Mouse (Mus musculus) midbrain, embryonic 13.5 days (tissue): ENCODE results near the gene Fbxl4. TPM values are rescaled to one million over a fixed set of nuclear protein-coding genes. Genes with fewer than 3 reads are reported as not detected.
"Not testable (repeated sequence)": the region's sequence is repeated elsewhere in the genome, so short reads cannot be mapped to it uniquely, and the experiment has no call there.

Source experiments
- ATAC-seq: fragments of 200-750 bp; cut with Nextera tagmentation; 2 replicates; pipeline ENCODE4 v1.8.0; 2017; ENCODE audit warnings: mild to moderate bottlenecking, moderate TSS enrichment, moderate library complexity
- H3K27ac ChIP-seq: fragments of 300-500 bp; sonication (generic); 2 replicates; pipeline ENCODE4 v1.5.1; 2015; ENCODE audit warnings: inconsistent platforms, mild to moderate bottlenecking, moderate library complexity
- H3K27me3 ChIP-seq: fragments of 300-500 bp; sonication (generic); 2 replicates; pipeline ENCODE4 v1.6.1; 2015; ENCODE audit warnings: mild to moderate bottlenecking, inconsistent platforms
- H3K36me3 ChIP-seq: fragments of 300-500 bp; sonication (generic); 2 replicates; pipeline ENCODE4 v1.6.1; 2015; ENCODE audit warnings: mild to moderate bottlenecking, inconsistent platforms
- H3K4me1 ChIP-seq: fragments of 300-500 bp; sonication (generic); replicated peaks from 2 replicates; pipeline ENCODE4 v1.6.1; 2015; ENCODE audit warnings: inconsistent platforms
- H3K4me2 ChIP-seq: fragments of 300-500 bp; sonication (generic); replicated peaks from 2 replicates; pipeline ENCODE4 v1.6.1; 2015; ENCODE audit warnings: moderate library complexity, mild to moderate bottlenecking, inconsistent platforms
- H3K4me3 ChIP-seq: fragments of 300-500 bp; sonication (generic); replicated peaks from 2 replicates; pipeline ENCODE4 v1.5.1; 2015; ENCODE audit warnings: mild to moderate bottlenecking, inconsistent platforms
- H3K9ac ChIP-seq: fragments of 300-500 bp; sonication (generic); replicated peaks from 2 replicates; pipeline ENCODE4 v1.6.1; 2015; ENCODE audit warnings: mild to moderate bottlenecking, inconsistent platforms
- H3K9me3 ChIP-seq: fragments of 300-500 bp; sonication (generic); 2 replicates; pipeline ENCODE4 v1.6.1; 2016; ENCODE audit warnings: mild to moderate bottlenecking, inconsistent platforms
- WGBS: fragments of 180-500 bp; shearing (Covaris S2); methylation state at CpG from one replicate; pipeline ENCODE4 v1.1.7; 2015; 5-methylcytosine and 5-hydroxymethylcytosine counted together
- polyA plus RNA-seq: library from polyadenylated mRNA; unstranded; fragments of >200 nt; fragmentation: Nextera tagmentation; extraction: Ambion mirVana; gene quantifications from 2 replicates; pipeline ENCODE4 v1.2.1, GENCODE M21; 2015

The Fbxl4 gene
- polyA plus RNA-seq = 12.7 and 13.9 TPM in 2 replicates

DNA sequence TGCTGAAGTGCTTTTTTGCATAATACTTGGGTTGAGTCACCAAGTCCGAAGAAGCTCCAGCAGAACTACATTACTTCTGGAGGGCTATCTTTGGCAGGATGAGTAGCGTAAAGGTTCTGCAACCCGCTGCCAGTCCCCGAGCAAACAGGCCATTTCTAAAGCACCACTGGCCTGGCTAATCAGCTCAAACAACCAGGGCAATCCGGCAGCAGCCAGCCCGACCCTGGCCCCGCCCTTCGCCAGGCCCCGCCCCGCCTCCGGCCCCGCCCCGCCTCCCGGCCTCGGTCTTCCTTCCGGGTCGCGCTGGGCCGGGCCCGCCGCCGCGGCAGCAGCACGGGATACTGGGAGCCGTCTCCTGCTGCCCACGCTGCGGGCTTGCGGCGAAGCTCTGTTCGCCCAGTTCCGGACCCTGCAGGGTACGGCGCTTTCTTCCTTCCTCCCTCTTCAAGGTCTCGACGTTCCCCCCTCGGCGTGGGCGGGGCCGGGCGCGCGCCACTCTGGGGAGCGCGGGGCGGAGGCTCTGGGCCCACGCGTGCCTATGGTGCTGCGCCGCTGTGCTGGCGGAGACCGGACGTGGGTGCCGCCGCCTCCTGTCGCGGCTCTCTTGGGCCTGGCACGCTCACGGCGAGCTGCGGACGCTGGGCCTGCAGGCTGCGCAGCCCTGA, at the start of gene Fbxl4:
Fbxl4 (plus strand) TSS at position 278 of the 665 bp plus-strand sequence.
- Histone ChIP-seq H3K4me2 (peak within 1 kb of the TSS; percentile 71), H3K4me3 (peak within 1 kb of the TSS; percentile 83), H3K9ac (peak within 1 kb of the TSS; percentile 90), H3K36me3 (peaks cover 4% of the 10 kb centered on the region; the same call in 1 of the 2 replicates), H3K4me1 (peaks cover 18% of the 10 kb centered on the region), H3K9me3 (no peaks in the 10 kb centered on the region; the same call in 1 of the 2 replicates), H3K27me3 (no peaks in the 10 kb centered on the region), H3K27ac (peak within 1 kb of the TSS; percentile 92)
- WGBS = 0% methylated on average over 56 of the region's 62 CpGs
- ATAC-seq = peak; percentile 98

DNA sequence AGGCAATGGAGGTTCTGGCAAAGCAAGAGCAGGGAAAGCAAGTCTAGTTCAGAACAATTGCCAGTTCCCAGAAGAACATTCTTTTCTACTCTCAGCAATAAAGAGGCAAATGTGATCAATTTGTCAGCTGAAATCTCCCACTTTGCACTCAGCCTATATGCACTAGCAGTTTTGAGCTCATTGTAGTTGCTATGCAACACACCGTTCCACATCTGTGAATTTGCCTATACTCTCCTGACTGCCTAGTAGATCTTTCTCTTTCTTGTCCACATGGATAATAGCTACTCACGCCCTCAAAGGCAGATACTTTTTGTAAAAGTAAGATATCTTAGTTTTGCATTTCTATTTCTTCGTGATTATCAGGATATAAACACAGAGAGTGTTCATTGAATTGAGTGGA, 42.8 kb upstream of the Fbxl4 start:
- Histone ChIP-seq H3K9me3 (no peaks in the 10 kb centered on the region), H3K9ac (no peak overlapping the region), H3K36me3 (no peaks in the 10 kb centered on the region), H3K27me3 (no peaks in the 10 kb centered on the region), H3K4me2 (no peak overlapping the region), H3K4me1 (no peaks in the 10 kb centered on the region), H3K4me3 (no peak overlapping the region), H3K27ac (no peak overlapping the region)
- ATAC-seq = no peak
- 85% methylated on average over 3 of the region's 3 CpGs for WGBS

DNA sequence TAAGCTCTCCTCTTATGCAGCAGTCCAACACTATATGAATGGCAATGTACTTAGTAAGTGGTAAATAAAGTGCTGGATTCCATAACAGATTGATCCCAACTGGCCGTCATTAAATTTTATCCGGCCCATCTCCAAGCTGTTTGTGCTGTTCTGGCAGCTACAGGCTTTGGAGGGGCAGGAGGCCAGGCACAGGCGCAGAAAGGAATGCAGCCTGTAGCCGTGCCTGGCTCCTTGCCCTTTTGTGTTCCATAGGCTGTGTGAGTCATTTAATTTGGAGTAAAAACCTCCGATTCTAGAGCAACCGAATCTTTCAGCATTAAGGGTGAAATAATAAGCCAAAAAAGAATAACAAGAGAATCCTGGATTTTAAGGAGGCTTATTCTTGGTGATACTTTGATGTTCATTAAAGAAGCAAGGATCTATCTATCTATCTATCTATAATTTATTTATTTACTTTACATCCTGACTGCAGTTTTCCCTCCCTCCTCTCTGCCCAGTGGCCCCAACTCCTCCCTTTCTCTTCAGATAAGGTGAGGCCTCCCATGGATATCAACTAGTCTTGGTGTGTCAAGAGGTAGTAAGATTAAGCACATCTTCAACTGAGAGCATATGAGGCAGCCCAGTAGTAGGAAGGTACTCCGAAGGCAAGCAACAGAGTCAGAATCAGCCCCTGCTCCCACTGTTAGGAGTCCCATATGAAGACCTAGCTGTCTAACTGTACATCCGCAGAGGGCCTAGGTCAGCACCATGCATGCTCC, 14.3 kb upstream of the Fbxl4 start:
- WGBS = 80% methylated on average over 8 of the region's 8 CpGs
- ATAC-seq = no peak
- H3K27ac ChIP-seq = no peak overlapping the region

DNA sequence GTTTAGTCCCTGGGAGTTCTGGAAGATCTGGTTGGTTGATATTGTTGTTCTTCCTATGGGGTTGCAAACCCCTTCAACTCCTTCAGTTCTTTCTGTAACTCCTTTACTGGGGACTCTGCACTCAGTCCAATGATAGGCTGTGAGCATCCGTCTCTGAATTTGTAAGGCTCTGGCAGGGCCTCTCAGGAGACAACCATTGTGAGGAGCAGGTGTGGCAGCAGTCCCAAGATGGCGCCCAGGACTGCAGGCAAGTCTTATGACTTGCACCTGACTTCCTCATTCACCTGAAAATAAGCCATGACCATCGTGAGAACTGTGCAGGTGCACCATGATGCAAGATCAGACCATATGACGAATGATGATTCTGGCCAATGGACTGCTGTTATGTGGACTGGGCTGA, 8.3 kb upstream of the Fbxl4 start:
- H3K27me3 ChIP-seq, H3K9me3 ChIP-seq, H3K36me3 ChIP-seq, ATAC-seq, H3K27ac ChIP-seq, H3K4me2 ChIP-seq, H3K4me1 ChIP-seq, H3K4me3 ChIP-seq, H3K9ac ChIP-seq: not testable (repeated sequence)
- 89% methylated on average over 4 of the region's 4 CpGs for WGBS

More for the DNA sequence above, 14.3 kb upstream of the Fbxl4 start:
- Histone ChIP-seq H3K9me3 (no peaks in the 10 kb centered on the region), H3K4me3 (no peak overlapping the region), H3K27me3 (no peaks in the 10 kb centered on the region), H3K4me2 (no peak overlapping the region), H3K36me3 (no peaks in the 10 kb centered on the region), H3K4me1 (no peaks in the 10 kb centered on the region), H3K9ac (no peak overlapping the region)

DNA sequence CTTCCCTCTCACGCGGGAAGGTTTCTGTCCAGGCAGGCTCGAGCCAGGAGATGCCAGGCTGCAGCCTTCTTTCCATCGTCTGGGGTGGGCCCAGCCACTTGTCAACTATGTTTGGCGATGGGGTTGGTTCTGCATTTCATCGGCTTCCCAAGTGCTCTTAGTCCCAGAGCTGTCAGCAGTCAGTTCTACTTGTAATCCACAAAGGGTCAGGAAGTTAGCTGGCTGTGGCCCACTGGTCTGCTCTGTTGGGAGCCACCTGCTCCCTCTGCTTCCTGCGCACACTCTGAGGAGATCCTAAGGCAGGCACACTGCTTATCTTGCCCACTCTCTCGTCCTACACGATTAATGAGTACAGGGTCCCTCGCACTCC, 573 bp downstream of the Fbxl4 start:
- peak; percentile 61 for ATAC-seq
- H3K9ac ChIP-seq = peak overlapping the region; percentile 90
- no peaks in the 10 kb centered on the region; the same call in 1 of the 2 replicates for H3K9me3 ChIP-seq
- 8% methylated on average over 10 of the region's 10 CpGs for WGBS
- H3K27ac ChIP-seq = peak overlapping the region; percentile 92
- peaks cover 18% of the 10 kb centered on the region for H3K4me1 ChIP-seq
- H3K27me3 ChIP-seq = no peaks in the 10 kb centered on the region
- H3K4me2 ChIP-seq = peak overlapping the region; percentile 71
- H3K36me3 ChIP-seq = peaks cover 4% of the 10 kb centered on the region; the same call in 1 of the 2 replicates
- H3K4me3 ChIP-seq = peak overlapping the region; percentile 83

DNA sequence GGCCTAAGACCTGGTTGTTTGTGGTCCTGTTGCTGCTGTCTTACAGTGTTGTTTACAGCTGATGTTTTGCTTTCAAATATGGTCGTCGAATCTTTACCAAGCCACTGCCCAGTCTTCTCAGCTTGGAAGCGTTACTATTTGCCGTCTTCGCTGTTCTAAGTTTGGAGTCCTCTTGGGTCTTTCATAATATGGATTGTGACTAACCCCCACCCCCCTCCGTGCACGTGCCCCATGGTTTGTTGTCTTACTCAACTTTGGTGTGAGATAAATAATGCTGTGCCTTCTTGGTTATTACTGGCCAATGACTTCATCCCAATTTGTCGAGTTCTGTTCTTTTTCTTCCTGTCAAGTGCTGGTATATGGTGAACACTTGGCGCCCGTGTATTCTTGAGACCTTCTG, 1.1 kb downstream of the Fbxl4 start:
- WGBS = 89% methylated on average over 10 of the region's 10 CpGs
- peak overlapping the region; percentile 83; the same call in 1 of the 2 replicates for H3K4me3 ChIP-seq
- H3K27ac ChIP-seq = no peak overlapping the region
- H3K4me1 ChIP-seq = peaks cover 18% of the 10 kb centered on the region
- ATAC-seq = no peak
- H3K36me3 ChIP-seq = peaks cover 4% of the 10 kb centered on the region; the same call in 1 of the 2 replicates
- peak overlapping the region; percentile 71 for H3K4me2 ChIP-seq
- H3K27me3 ChIP-seq = no peaks in the 10 kb centered on the region
- H3K9me3 ChIP-seq = no peaks in the 10 kb centered on the region; the same call in 1 of the 2 replicates
- peak overlapping the region; percentile 90; the same call in 1 of the 2 replicates for H3K9ac ChIP-seq

DNA sequence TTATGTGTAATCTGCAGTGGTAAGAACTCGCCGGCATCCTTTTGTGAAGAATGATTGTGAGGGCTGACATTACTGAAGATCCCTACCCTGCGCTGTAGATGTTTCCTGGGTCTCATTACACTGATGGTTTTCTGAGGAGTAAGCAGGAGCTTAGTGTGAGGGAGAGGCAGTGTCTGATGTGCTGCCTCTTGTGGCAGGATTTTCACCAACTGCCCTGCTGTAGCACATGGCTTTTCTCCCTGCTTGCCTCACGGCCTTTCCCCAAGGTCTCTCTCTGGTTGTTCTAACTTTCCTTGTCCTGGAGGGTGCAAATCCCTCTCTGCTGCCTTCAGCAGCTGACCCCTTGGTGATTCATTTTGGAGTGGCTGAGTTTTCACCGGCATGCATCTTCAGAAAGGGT, 10.0 kb downstream of the Fbxl4 start:
- Histone ChIP-seq H3K9ac (no peak overlapping the region), H3K9me3 (no peaks in the 10 kb centered on the region), H3K27me3 (no peaks in the 10 kb centered on the region), H3K36me3 (no peaks in the 10 kb centered on the region), H3K4me2 (no peak overlapping the region), H3K4me3 (no peak overlapping the region), H3K27ac (no peak overlapping the region), H3K4me1 (no peaks in the 10 kb centered on the region)
- peak; percentile 45; the same call in 1 of the 2 replicates for ATAC-seq
- WGBS = 50% methylated on average over 5 of the region's 5 CpGs

DNA sequence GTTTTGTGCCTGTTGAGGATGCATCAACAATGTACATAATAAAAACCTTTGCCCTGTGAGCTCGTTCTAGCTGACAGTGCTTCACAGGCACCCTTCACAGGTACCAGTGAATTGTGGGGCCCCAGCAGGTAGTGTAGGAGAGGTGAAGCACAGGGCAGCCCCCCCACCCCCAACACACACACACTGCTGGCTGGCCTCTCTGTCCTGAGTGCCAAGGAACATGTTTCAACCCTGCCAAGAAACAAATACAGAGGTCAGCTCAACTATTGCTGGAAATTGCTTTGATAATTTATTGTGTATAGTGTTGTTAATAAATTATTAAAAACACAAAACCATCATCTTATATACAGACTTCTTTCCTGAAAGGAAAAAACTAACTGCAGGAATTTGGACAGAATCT, 21.2 kb downstream of the Fbxl4 start:
- Histone ChIP-seq H3K9ac (no peak overlapping the region), H3K4me1 (0 out of 2 replicates have a peak, but pooled peaks cover 4% of the 10 kb centered on the region), H3K27ac (no peak overlapping the region), H3K4me2 (no peak overlapping the region), H3K4me3 (no peak overlapping the region), H3K36me3 (peaks cover 10% of the 10 kb centered on the region), H3K9me3 (no peaks in the 10 kb centered on the region), H3K27me3 (no peaks in the 10 kb centered on the region)
- ATAC-seq = no peak
- 72% methylated on average over 1 of the region's 1 CpGs for WGBS

DNA sequence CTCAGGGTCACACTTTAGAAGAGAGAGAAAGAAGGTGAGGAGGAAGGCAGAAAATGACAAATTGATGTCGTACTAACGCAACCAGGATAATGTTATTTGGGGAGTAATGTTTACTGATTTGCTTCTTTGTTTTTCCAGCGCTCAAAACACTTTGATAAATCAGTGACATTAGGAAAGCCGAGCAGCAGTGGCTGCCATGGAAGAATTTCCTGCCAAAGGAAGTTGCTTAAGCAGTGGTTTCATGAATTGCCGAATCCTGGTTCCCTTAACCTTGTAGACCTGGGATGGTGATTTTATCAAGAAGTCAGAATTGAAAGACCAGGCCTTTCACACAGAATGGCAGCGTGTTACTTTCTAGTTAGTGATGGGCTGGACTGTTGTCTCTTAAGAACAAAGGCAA, 23.3 kb downstream of the Fbxl4 start:
- H3K4me1 ChIP-seq = 0 out of 2 replicates have a peak, but pooled peaks cover 4% of the 10 kb centered on the region
- 85% methylated on average over 6 of the region's 6 CpGs for WGBS

DNA sequence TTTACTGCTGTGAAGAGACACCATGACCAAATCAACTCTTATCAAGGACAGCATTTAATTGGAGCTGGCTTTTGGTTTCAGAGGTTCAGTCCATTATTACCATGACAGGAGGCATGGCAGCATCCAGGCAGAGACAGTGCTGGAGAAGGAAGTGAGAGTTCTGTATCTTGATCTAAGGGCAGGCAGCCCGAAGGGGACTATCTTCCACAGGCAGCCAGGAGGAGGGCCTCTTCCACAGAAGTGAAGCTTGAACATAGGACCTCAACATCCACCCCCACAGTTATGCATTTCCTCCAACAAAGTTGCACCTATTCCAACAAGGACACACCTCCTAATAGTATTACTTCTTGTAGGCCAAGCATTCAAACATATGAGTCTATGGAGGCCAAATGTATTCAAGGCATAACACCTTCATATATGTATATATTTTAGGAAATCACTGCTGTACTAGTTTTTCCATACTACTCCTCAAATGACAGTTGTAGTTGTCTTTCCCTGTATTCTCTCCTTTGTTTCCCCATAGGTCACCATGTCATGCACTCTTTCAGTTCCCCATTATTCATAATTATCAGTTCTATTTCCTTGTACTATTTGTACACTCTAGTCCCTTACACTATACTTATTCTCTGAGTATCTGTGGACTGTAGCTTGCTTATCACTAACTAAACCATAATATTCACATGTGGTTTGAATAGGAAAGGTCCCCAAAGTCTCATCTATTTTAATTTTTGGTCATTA, 26.4 kb downstream of the Fbxl4 start:
- H3K27me3 ChIP-seq = no peaks in the 10 kb centered on the region
- no peak for ATAC-seq
- H3K4me2 ChIP-seq = no peak overlapping the region

More for the DNA sequence above, 23.3 kb downstream of the Fbxl4 start:
- ATAC-seq = no peak
- Histone ChIP-seq H3K27ac (no peak overlapping the region), H3K36me3 (peaks cover 13% of the 10 kb centered on the region), H3K9ac (no peak overlapping the region), H3K4me2 (no peak overlapping the region), H3K9me3 (no peaks in the 10 kb centered on the region), H3K27me3 (no peaks in the 10 kb centered on the region), H3K4me3 (no peak overlapping the region)

DNA sequence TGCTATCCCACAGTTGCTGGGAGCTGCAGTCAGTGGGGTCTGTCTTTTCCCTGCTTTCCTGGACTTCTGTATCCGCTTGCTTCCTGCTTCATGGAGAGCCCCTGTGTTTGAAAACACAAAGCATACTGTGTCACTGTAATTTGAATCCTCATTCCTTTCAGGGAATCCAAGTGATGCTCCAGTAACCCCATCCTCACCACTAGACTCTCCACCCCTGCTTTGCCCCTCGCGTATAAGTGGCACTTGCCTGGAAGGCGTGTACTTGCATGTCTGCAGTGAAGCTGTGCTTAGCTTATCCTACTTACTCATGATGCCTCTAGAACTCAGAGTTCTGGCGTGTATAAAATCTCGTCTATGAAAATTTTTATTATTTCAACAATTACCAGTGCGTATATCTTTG, 32.7 kb downstream of the Fbxl4 start:
- no peaks in the 10 kb centered on the region for H3K27me3 ChIP-seq
- ATAC-seq = no peak
- WGBS = 46% methylated on average over 7 of the region's 7 CpGs
- H3K36me3 ChIP-seq = no peaks in the 10 kb centered on the region
- H3K4me2 ChIP-seq = no peak overlapping the region
- H3K9ac ChIP-seq = no peak overlapping the region
- H3K9me3 ChIP-seq = no peaks in the 10 kb centered on the region
- H3K27ac ChIP-seq = no peak overlapping the region
- H3K4me3 ChIP-seq = no peak overlapping the region
- H3K4me1 ChIP-seq = peaks cover 17% of the 10 kb centered on the region

More for the DNA sequence above, 26.4 kb downstream of the Fbxl4 start:
- 96% methylated on average over 1 of the region's 1 CpGs for WGBS
- H3K9ac ChIP-seq = no peak overlapping the region
- H3K36me3 ChIP-seq = peaks cover 8% of the 10 kb centered on the region
- H3K27ac ChIP-seq = no peak overlapping the region
- H3K4me3 ChIP-seq = no peak overlapping the region
- no peaks in the 10 kb centered on the region for H3K9me3 ChIP-seq
- H3K4me1 ChIP-seq = 0 out of 2 replicates have a peak, but pooled peaks cover 4% of the 10 kb centered on the region
